Mouse (Mus musculus): ENCODE measurements around the gene Bnc2. TPM values are rescaled to one million over a fixed set of nuclear protein-coding genes. Genes with fewer than 3 reads are reported as not detected.
A peak's percentile ranks its signal among the peaks of the same experiment; 100 is the strongest.

The Bnc2 gene
- polyA plus RNA-seq, 2 experiments: 24.3 to 25.7 TPM

- Histone ChIP-seq H3K27me3 (ENCODE audit: control insufficient read depth, insufficient read depth, low read length) (no peaks in the 10 kb centered on the region), H3K27ac (replicated peaks; ENCODE audit: low read depth, low read length) (no peak overlapping the region), H3K4me3 (replicated peaks; ENCODE audit: low read length) (no peak overlapping the region), H3K9ac (ENCODE audit: low read depth, low read length, severe bottlenecking) (no peak overlapping the region), H3K36me3 (ENCODE audit: control insufficient read depth, insufficient read depth, low read length) (no peaks in the 10 kb centered on the region), H3K4me1 (ENCODE audit: control insufficient read depth, insufficient read depth, low read length) (peaks cover 5% of the 10 kb centered on the region; the same call in 1 of the 2 replicates), H3K9me3 (ENCODE audit: control insufficient read depth, low read length) (no peaks in the 10 kb centered on the region), H3K4me2 (replicated peaks; ENCODE audit: low read depth, low read length, severe bottlenecking) (no peak overlapping the region)
- TF ChIP-seq POLR2A (IDR thresholded peaks at IDR 0.05; ENCODE audit: borderline replicate concordance, extremely low read depth, insufficient read depth, insufficient read length): no peak
- ATAC-seq (ENCODE audit: low FRiP score, low read depth): no peak
- DNase-seq (ENCODE audit: low spot score): no peak
Observed at GRCm38 (mm10) chr4:84646576-84646975, 28.5 kb downstream of the Bnc2 start.

GRCm38 (mm10) chr4:84639166-84639565 lies 35.9 kb downstream of the Bnc2 start:
- TF ChIP-seq POLR2A (IDR thresholded peaks at IDR 0.05; ENCODE audit: borderline replicate concordance, extremely low read depth, insufficient read depth, insufficient read length): no peak
- ATAC-seq (ENCODE audit: low FRiP score, low read depth) (no peak), DNase-seq (ENCODE audit: low spot score) (no peak)
- Histone ChIP-seq H3K9me3 (ENCODE audit: control insufficient read depth, low read length) (no peaks in the 10 kb centered on the region), H3K4me1 (ENCODE audit: control insufficient read depth, insufficient read depth, low read length) (peaks cover 44% of the 10 kb centered on the region), H3K36me3 (ENCODE audit: control insufficient read depth, insufficient read depth, low read length) (no peaks in the 10 kb centered on the region), H3K4me2 (replicated peaks; ENCODE audit: low read depth, low read length, severe bottlenecking) (no peak overlapping the region), H3K27me3 (ENCODE audit: control insufficient read depth, insufficient read depth, low read length) (no peaks in the 10 kb centered on the region), H3K9ac (ENCODE audit: low read depth, low read length, severe bottlenecking) (no peak overlapping the region), H3K27ac (replicated peaks; ENCODE audit: low read depth, low read length) (no peak overlapping the region), H3K4me3 (replicated peaks; ENCODE audit: low read length) (no peak overlapping the region)
- 47% methylated on average over 6 of the region's 6 CpGs for WGBS

- Histone ChIP-seq H3K36me3 (ENCODE audit: control insufficient read depth, insufficient read depth, low read length) (no peaks in the 10 kb centered on the region), H3K9ac (ENCODE audit: low read depth, low read length, severe bottlenecking) (peak overlapping the region; percentile 32; the same call in 1 of the 2 replicates), H3K27ac (replicated peaks; ENCODE audit: low read depth, low read length) (peak overlapping the region; percentile 71), H3K4me2 (replicated peaks; ENCODE audit: low read depth, low read length, severe bottlenecking) (peak overlapping the region; percentile 38), H3K27me3 (ENCODE audit: control insufficient read depth, insufficient read depth, low read length) (no peaks in the 10 kb centered on the region), H3K4me1 (ENCODE audit: control insufficient read depth, insufficient read depth, low read length) (peaks cover 59% of the 10 kb centered on the region), H3K4me3 (replicated peaks; ENCODE audit: low read length) (0 out of 2 replicates have a peak overlapping the region, but pooled peaks have one; percentile 2), H3K9me3 (ENCODE audit: control insufficient read depth, low read length) (no peaks in the 10 kb centered on the region)
- DNase-seq (ENCODE audit: low spot score) (peak; percentile 53), ATAC-seq (ENCODE audit: low FRiP score, low read depth) (peak; percentile 76)
- TF ChIP-seq POLR2A (IDR thresholded peaks at IDR 0.05; ENCODE audit: borderline replicate concordance, extremely low read depth, insufficient read depth, insufficient read length): no peak
- 1% methylated on average over 10 of the region's 10 CpGs for WGBS
Observed at GRCm38 (mm10) chr4:84637641-84638040, 37.4 kb downstream of the Bnc2 start.

GRCm38 (mm10) chr4:84634751-84635150 lies 40.3 kb downstream of the Bnc2 start:
- peak overlapping the region; percentile 59; the same call in 1 of the 2 replicates for H3K27ac ChIP-seq (replicated peaks; ENCODE audit: low read depth, low read length)
- TF ChIP-seq POLR2A (IDR thresholded peaks at IDR 0.05; ENCODE audit: borderline replicate concordance, extremely low read depth, insufficient read depth, insufficient read length): no peak
- H3K9ac ChIP-seq (ENCODE audit: low read depth, low read length, severe bottlenecking): no peak overlapping the region
- H3K4me3 ChIP-seq (replicated peaks; ENCODE audit: low read length): no peak overlapping the region
- WGBS: 20% methylated on average over 4 of the region's 4 CpGs
- peaks cover 59% of the 10 kb centered on the region for H3K4me1 ChIP-seq (ENCODE audit: control insufficient read depth, insufficient read depth, low read length)
- 0 out of 2 replicates have a peak overlapping the region, but pooled peaks have one; percentile 1 for H3K4me2 ChIP-seq (replicated peaks; ENCODE audit: low read depth, low read length, severe bottlenecking)
- DNase-seq (ENCODE audit: low spot score): no peak
- no peaks in the 10 kb centered on the region for H3K9me3 ChIP-seq (ENCODE audit: control insufficient read depth, low read length)
- H3K27me3 ChIP-seq (ENCODE audit: control insufficient read depth, insufficient read depth, low read length): no peaks in the 10 kb centered on the region
- ATAC-seq (ENCODE audit: low FRiP score, low read depth): no peak
- H3K36me3 ChIP-seq (ENCODE audit: control insufficient read depth, insufficient read depth, low read length): no peaks in the 10 kb centered on the region

DNA sequence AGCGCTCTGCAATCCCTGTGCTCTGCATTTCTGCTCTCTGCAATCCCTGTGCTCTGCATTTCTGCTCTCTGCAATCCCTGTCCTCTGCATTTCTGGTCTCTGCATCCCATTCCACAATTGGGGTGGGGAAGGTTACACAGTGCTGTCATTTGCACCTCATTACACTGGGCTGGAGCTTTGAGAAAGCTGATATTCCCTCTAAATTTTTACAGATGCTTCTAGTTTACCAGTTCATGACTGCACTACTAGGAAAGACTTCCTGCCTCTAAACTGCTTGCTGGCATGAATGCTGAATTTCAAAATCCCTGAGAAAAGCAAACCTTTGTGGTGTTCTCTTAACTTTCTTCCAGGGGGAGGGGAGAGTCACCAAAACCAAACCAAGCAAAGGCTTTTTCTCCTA lies 41.1 kb downstream of the Bnc2 start:
- Histone ChIP-seq H3K36me3 (ENCODE audit: control insufficient read depth, insufficient read depth, low read length) (no peaks in the 10 kb centered on the region), H3K4me3 (replicated peaks; ENCODE audit: low read length) (no peak overlapping the region), H3K27ac (replicated peaks; ENCODE audit: low read depth, low read length) (peak overlapping the region; percentile 59), H3K27me3 (ENCODE audit: control insufficient read depth, insufficient read depth, low read length) (no peaks in the 10 kb centered on the region), H3K4me1 (ENCODE audit: control insufficient read depth, insufficient read depth, low read length) (peaks cover 55% of the 10 kb centered on the region), H3K9me3 (ENCODE audit: control insufficient read depth, low read length) (no peaks in the 10 kb centered on the region), H3K4me2 (replicated peaks; ENCODE audit: low read depth, low read length, severe bottlenecking) (0 out of 2 replicates have a peak overlapping the region, but pooled peaks have one; percentile 1), H3K9ac (ENCODE audit: low read depth, low read length, severe bottlenecking) (no peak overlapping the region)
- DNase-seq (ENCODE audit: low spot score) (peak; percentile 58), ATAC-seq (ENCODE audit: low FRiP score, low read depth) (peak; percentile 51)
- WGBS: 41% methylated on average over 1 of the region's 1 CpGs
- TF ChIP-seq POLR2A (IDR thresholded peaks at IDR 0.05; ENCODE audit: borderline replicate concordance, extremely low read depth, insufficient read depth, insufficient read length): no peak

All from limb, embryonic 14.5 days (tissue).